Mouse (Mus musculus) ES-CJ7 (cell line): ENCODE measurements around the gene Agfg2.

ENCODE experiments used
- DNase-seq: peaks from one replicate; pipeline ENCODE4 v3.0.0; 2011; ENCODE audit warnings: low read depth, low spot score

Gene Agfg2

DNA sequence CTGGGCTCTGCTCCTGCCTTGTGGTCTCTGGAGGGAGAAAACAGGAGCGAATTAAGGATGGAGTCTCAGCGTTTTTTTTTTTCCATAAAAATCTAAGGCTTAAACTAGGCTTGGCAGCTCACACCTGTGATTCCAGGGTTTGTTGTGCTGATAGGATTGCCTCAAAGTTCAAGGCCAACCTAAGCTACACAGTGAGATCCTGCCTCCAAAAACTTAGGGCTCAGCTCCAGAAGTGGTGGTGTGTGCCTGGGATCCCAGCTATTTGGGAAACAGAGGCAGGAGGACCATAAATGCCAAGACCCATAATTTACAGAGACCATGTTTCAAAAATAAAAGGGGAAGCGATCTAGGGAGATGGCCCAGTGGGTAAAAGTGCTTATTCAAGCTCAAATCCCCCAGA lies 75.2 kb downstream of the Agfg2 start:
- DNase-seq, result no peak

DNA sequence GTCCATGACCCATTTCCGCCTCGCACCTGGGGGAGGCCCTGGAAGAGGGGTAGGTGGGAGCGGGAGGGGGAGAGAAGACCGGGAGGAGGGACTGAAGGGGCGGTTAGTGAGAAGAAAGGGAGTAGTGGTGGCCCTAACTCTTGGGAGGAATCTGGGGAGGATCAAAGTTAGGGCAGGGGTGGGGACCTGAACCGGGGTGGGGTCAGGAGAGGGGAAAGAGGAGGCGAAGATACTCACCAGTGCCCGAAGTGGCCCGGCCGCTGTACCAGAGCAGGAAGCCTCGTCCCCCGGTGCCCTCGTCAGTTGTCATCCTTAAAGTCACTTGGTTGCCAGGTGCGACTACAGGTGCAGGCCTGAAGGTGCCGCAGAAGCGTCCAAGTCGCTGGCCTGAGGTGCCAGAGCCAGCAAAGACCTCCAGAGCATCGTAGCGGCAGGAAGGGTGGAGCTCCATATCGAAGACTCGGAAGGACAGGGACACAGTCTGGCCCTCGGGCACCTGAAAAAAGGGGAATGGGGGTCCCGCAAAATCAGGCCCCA lies 75.8 kb downstream of the Agfg2 start:
- DNase-seq, result peak; percentile 53

DNA sequence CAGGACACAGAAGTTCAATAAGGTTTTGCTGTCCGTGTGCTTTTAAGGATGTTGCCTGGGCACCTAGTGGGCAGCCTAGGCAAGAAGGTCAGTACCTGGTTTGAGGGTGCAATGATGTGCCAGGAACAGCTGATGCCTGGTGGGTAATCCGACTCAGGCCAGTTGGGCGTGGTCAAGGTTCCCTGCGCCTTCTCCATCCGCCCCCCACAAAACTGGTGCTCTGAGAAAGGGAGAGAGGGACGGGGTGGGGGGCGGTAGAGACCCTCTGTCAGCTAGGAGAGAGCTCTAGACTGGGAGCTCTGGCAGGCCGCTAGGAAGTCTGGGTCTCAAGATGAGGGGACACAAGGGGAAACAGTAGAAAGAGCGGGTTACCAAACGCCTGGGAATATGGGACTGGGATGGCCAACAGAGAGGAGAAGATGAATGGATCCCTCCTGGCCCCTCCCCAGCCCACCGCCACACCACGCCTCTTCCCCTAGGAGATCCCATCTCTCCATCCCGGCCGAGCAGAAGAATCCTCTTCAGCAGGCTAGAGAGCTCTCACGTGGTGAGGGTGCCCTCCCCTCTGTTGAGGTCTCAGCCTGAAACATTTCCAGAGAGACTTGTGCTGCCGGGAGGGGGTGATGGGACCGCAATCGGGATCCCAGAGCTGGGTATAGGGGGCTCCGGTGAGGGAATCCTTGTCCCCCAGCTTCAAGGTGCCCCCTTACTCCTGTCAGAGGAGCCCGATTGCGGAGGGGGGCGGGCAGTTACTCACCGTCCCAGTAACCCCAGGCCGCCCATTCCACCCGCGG lies 76.5 kb downstream of the Agfg2 start:
- DNase-seq, result peak; percentile 86

GRCm38 (mm10) chr5:137601365-137601729 lies 83.2 kb downstream of the Agfg2 start:
- DNase-seq, result peak; percentile 74

DNA sequence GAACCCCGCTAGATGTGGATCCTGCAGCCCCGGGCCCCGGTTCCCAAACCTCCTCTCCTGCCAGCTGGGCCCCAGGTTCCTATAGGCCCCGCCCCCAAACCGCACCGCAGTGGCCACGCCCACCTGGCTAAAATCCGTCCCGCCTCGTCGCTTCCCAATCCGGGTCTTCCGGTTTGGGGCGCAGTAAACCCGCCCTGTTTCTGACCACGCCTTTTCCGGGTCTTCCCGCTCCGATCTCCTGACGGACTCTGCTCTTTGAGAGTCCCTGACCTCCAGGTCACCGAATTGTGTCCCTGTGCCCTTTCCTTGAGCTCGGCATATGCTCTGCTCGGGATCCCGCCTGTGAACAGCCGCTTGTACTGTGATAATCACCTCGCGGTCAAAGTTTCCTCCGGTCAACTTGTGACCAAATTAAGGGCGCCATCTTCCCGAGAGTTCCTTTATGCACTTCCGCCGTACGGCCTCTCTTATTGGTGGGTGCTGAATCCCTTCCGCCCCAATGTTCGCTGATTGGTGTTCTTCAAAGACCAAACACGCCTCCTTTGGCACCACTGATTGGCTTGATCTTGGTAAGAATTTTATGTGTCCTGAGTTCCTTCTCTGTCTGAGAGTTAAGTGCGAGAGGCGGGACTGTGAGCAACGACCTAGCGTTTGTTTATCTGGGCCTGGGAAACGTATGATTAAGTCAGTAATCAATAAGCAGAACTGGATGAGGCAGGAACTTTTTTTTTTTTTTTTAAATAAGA lies 83.7 kb downstream of the Agfg2 start, which contains the start of gene Mospd3:
Gene Mospd3, minus strand, starts transcription at position 440 of the 746 bp plus-strand sequence.
- DNase-seq, result peak; percentile 99
